Mouse (Mus musculus) ES-Bruce4 (cell line): ENCODE results near the gene Fbxo39. TPM values are rescaled to one million over a fixed set of nuclear protein-coding genes. Genes with fewer than 3 reads are reported as not detected.

Experiments
- H3K27ac ChIP-seq: 2 replicates; pipeline ENCODE4 v1.5.1; 2012; ENCODE audit warnings: low read length, inconsistent platforms; ENCODE audit not compliant: insufficient read depth
- H3K27me3 ChIP-seq: 2 replicates; pipeline ENCODE4 v1.6.1; 2012; ENCODE audit warnings: mild to moderate bottlenecking, low read length, inconsistent platforms; ENCODE audit not compliant: control insufficient read depth, poor library complexity, insufficient read depth, severe bottlenecking
- H3K36me3 ChIP-seq: 2 replicates; pipeline ENCODE4 v1.6.1; 2012; ENCODE audit warnings: inconsistent platforms, mild to moderate bottlenecking, low read length, moderate library complexity; ENCODE audit not compliant: control insufficient read depth, poor library complexity, insufficient read depth, severe bottlenecking
- H3K4me1 ChIP-seq: one replicate; pipeline ENCODE4 v1.8.1; 2011; ENCODE audit warnings: low read length; ENCODE audit not compliant: control insufficient read depth, insufficient read depth
- H3K4me3 ChIP-seq: 2 replicates; pipeline ENCODE4 v1.5.1; 2011; ENCODE audit warnings: low read depth, mild to moderate bottlenecking, low read length
- H3K9ac ChIP-seq: 2 replicates; pipeline ENCODE4 v1.6.1; 2012; ENCODE audit warnings: low read depth, mild to moderate bottlenecking, inconsistent platforms; ENCODE audit not compliant: poor library complexity, severe bottlenecking
- H3K9me3 ChIP-seq: replicated peaks from 2 replicates; pipeline ENCODE4 v1.6.1; 2012; ENCODE audit warnings: mild to moderate bottlenecking, low read length, inconsistent platforms; ENCODE audit not compliant: control insufficient read depth, poor library complexity, insufficient read depth, severe bottlenecking
- CTCF ChIP-seq: IDR thresholded peaks from one replicate; pipeline ENCODE4 v1.8.1; 2011; ENCODE audit warnings: low read depth, low read length
- EP300 ChIP-seq: IDR thresholded peaks from 2 replicates; pipeline ENCODE4 v1.6.1; 2011; ENCODE audit warnings: low read depth, low read length; ENCODE audit not compliant: insufficient read depth
- POLR2A ChIP-seq: IDR thresholded peaks from one replicate; pipeline ENCODE4 v1.8.1; 2011; ENCODE audit warnings: low read length; ENCODE audit not compliant: insufficient read depth
- polyA plus RNA-seq: library from polyadenylated mRNA; stranded (reverse); fragments of >200 nt; gene quantifications from 2 replicates; pipeline ENCODE4 v1.2.4, GENCODE M21; 2011; ENCODE audit warnings: low read depth; ENCODE audit not compliant: missing spikeins, insufficient read depth, insufficient read length

The Fbxo39 gene
- polyA plus RNA-seq, 1 experiment = not detected

DNA sequence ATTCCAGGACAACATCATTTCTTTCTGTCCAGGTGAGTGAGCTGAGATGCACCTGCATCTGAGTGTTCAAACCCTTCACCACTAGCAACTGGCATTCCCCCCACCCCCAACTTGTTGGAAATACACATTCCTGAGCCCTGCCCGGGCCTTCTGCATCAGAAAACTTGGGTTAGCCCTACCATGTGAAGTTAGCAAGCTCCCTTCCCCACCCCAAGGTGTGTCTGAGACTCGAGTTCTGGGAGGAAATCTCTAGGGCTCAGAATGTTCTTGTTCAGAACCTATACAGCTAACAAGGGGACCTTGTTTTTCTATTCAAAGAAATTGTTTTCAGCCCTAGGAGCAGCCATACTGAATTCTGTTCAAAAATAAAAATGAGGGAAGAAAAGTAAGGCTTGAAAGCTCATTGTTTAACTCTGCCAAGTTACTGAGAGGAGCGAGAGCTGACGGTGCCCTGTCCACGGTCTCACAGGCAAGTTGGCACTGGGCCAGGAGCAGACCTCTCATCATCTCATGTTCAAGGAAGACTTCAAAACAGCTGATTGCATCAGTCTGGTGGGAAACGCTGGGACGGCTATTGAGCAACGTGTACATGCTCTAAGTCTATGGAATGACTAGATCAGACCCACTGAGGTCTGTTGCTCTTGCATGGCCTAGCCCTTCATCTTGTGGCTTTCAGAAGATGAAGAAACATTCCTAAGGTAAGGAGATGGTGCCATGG lies 49.4 kb downstream of the Fbxo39 start:
- Histone ChIP-seq H3K9ac (no peak overlapping the region), H3K27me3 (no peaks in the 10 kb centered on the region), H3K9me3 (no peaks in the 10 kb centered on the region), H3K36me3 (no peaks in the 10 kb centered on the region), H3K27ac (no peak overlapping the region), H3K4me3 (no peak overlapping the region), H3K4me1 (no peaks in the 10 kb centered on the region)
- no peak for TF ChIP-seq CTCF
- no peak for TF ChIP-seq EP300
- TF ChIP-seq POLR2A = no peak

DNA sequence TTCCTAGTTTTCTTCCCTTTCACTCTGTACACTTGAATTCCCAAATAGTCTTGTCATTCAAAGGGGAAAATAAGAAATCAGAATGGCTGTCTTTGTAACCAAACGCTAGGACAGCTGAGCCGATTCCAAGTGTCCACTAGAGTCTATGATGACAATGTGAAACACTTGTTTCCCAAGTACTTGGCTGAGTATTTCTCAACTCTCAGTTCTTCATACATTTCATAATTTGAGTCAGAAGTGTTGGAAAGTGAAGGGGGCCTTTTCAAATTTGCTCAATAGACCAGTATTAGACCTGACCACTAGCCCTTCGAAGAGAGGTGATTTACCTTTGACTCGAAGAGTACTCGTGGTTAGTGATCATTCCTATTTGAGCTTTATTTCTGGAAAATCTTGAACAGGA lies 50.3 kb downstream of the Fbxo39 start:
- Histone ChIP-seq H3K27me3 (no peaks in the 10 kb centered on the region), H3K4me1 (no peaks in the 10 kb centered on the region), H3K4me3 (no peak overlapping the region), H3K9me3 (no peaks in the 10 kb centered on the region), H3K27ac (no peak overlapping the region), H3K9ac (no peak overlapping the region), H3K36me3 (no peaks in the 10 kb centered on the region)
- TF ChIP-seq EP300 (no peak), CTCF (no peak), POLR2A (no peak)

DNA sequence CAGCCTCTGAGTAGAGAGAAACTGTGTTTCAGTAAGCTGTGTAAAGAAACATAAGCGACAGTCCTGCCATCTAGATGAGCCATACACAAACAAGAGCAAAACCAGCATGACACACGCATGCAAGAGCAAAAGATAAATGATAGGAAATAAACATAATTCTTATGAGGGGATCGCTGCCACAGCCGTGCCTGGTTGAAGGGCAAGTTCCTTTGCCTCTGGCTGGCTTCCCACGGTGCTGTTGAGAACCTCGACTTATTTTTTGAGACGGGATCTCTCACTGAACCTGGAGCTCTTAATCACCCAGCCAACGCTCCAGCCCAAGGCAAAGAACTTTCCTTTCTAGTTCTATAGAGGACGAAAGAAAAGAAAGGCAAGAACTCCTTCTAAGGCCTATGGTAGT lies 51.9 kb downstream of the Fbxo39 start:
- Histone ChIP-seq H3K27me3 (no peaks in the 10 kb centered on the region), H3K27ac (no peak overlapping the region), H3K9me3 (no peaks in the 10 kb centered on the region), H3K4me1 (no peaks in the 10 kb centered on the region), H3K36me3 (no peaks in the 10 kb centered on the region), H3K9ac (no peak overlapping the region), H3K4me3 (no peak overlapping the region)
- no peak for TF ChIP-seq EP300
- no peak for TF ChIP-seq CTCF
- no peak for TF ChIP-seq POLR2A

DNA sequence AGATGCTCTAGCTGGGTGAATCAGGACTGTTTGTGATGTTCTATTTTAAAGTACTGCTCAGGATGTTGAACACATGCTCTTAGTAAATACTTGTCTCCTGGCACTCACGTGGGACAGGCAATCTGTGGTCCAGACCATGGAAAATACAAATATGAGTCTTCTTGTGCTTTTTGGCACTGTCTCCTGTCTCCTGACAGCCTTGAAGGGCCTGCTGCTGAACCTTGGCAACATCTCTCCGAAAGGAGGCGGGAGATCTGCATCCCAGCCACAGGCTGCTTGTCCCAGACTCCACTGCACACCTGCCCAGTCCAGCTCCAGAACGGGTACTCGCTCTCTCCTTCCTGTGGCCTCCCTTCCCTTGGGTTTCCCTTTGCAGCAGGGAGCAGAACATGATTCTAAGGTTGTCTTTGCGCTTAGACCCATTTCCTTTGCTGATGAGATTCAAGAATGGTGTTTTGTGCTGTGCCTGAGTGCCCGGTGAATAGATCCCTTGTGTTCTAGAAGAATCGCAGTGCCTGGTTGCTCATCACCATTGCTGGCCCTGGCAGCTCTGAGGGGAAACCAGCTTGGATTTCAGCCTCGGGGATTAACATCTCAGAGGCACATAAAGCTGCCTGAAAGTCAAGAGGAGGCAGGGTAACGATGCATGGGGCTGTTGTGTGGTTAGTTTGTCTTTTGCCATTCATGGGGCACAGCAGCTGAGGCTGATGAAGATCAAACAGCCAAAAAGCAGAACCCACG lies 53.9 kb downstream of the Fbxo39 start:
- Histone ChIP-seq H3K36me3 (no peaks in the 10 kb centered on the region), H3K4me3 (no peak overlapping the region), H3K9ac (no peak overlapping the region), H3K9me3 (no peaks in the 10 kb centered on the region), H3K27me3 (no peaks in the 10 kb centered on the region), H3K4me1 (no peaks in the 10 kb centered on the region), H3K27ac (no peak overlapping the region)
- TF ChIP-seq EP300 = no peak
- TF ChIP-seq POLR2A = no peak
- TF ChIP-seq CTCF = no peak

Other genes with a start within 250 kb of the Fbxo39 start
- gene Pitpnm3, start 178.7 kb upstream of the Fbxo39 start, polyA plus RNA-seq = 0.24 and 0.42 TPM in 2 replicates
- gene Gm43951, start 107.6 kb upstream of the Fbxo39 start, polyA plus RNA-seq = 4.4 and 5.1 TPM in 2 replicates
- 14.5 and 16.0 TPM in 2 replicates for gene 4933427D14Rik, start 107.0 kb upstream of the Fbxo39 start, polyA plus RNA-seq
- gene Txndc17, start 106.9 kb upstream of the Fbxo39 start, polyA plus RNA-seq = 101 and 110 TPM in 2 replicates
- 25.3 and 25.7 TPM in 2 replicates for gene Med31, start 98.9 kb upstream of the Fbxo39 start, polyA plus RNA-seq
- gene Slc13a5, start 47.2 kb upstream of the Fbxo39 start, polyA plus RNA-seq = 0.31 and 1.4 TPM in 2 replicates
- 8.2 and 9.0 TPM in 2 replicates for gene Xaf1, start 12.8 kb upstream of the Fbxo39 start, polyA plus RNA-seq
- gene Tekt1, start 48.0 kb downstream of the Fbxo39 start, polyA plus RNA-seq = 0.64 and 0.87 TPM in 2 replicates
- 19.7 and 24.3 TPM in 2 replicates for gene Smtnl2, start 97.3 kb downstream of the Fbxo39 start, polyA plus RNA-seq
- not detected in 2 replicates for gene Ggt6, start 121.1 kb downstream of the Fbxo39 start, polyA plus RNA-seq
- gene Mybbp1a, start 126.9 kb downstream of the Fbxo39 start, polyA plus RNA-seq = 296 and 298 TPM in 2 replicates
- gene Spns2, start 175.5 kb downstream of the Fbxo39 start, polyA plus RNA-seq = 0.48 and 1.3 TPM in 2 replicates
- 0.15 TPM in 1 of 2 replicates, not detected in the other for gene Spns3, start 236.1 kb downstream of the Fbxo39 start, polyA plus RNA-seq